Mouse (Mus musculus) liver, embryonic 14.5 days (tissue): ENCODE results near the gene Olfr220. TPM values are rescaled to one million over a fixed set of nuclear protein-coding genes. Genes with fewer than 3 reads are reported as not detected.

Experiments used
- ATAC-seq: fragments of 200-750 bp; cut with Nextera tagmentation; 2 replicates; pipeline ENCODE4 v1.8.0; 2017; ENCODE audit warnings: moderate number of reproducible peaks, mild to moderate bottlenecking, moderate library complexity; ENCODE audit not compliant: insufficient read depth
- DNase-seq, 3 experiments: peaks; one replicate each; pipeline ENCODE4 v3.0.0-alpha.2; 2012 to 2013; ENCODE audit warnings: low read depth in 3 of 3, low spot score in 3 of 3
- H3K27ac ChIP-seq: fragments of 300-500 bp; sonication (generic); 2 replicates; pipeline ENCODE4 v1.5.1; 2014; ENCODE audit warnings: moderate library complexity, mild to moderate bottlenecking, control low read depth, inconsistent platforms
- H3K27me3 ChIP-seq: fragments of 300-500 bp; sonication (generic); 2 replicates; pipeline ENCODE4 v1.6.1; 2014; ENCODE audit warnings: mild to moderate bottlenecking, low read length, moderate library complexity; ENCODE audit not compliant: control insufficient read depth, insufficient read depth
- H3K36me3 ChIP-seq: fragments of 300-500 bp; sonication (generic); replicated peaks from 2 replicates; pipeline ENCODE4 v1.6.1; 2014; ENCODE audit warnings: low read depth; ENCODE audit not compliant: control insufficient read depth, insufficient read depth
- H3K4me1 ChIP-seq, 2 experiments: fragments of 200-500 bp in 1 of 2; fragments of 300-500 bp in 1 of 2; sonication (generic) in 1 of 2; replicated peaks; 2 replicates each; pipeline ENCODE4 v1.6.1; 2012 to 2014; ENCODE audit warnings: antibody characterized with exemption in 1 of 2, inconsistent platforms in 1 of 2, low read length in 1 of 2; ENCODE audit not compliant: control insufficient read depth in 2 of 2, insufficient read depth in 2 of 2
- H3K4me2 ChIP-seq: fragments of 300-500 bp; sonication (generic); 2 replicates; pipeline ENCODE4 v1.6.1; 2014; ENCODE audit warnings: low read depth, mild to moderate bottlenecking, control low read depth, moderate library complexity
- H3K4me3 ChIP-seq, 2 experiments: fragments of 200-500 bp in 1 of 2; fragments of 300-500 bp in 1 of 2; sonication (generic) in 1 of 2; 2 replicates each; pipeline ENCODE4 v1.5.1; 2012 to 2014; ENCODE audit warnings: low read depth in 2 of 2, low read length in 2 of 2, mild to moderate bottlenecking in 2 of 2, control low read depth in 1 of 2, inconsistent platforms in 1 of 2, moderate library complexity in 1 of 2; ENCODE audit not compliant: insufficient read depth in 1 of 2
- H3K9ac ChIP-seq: fragments of 300-500 bp; sonication (generic); replicated peaks from 2 replicates; pipeline ENCODE4 v1.6.1; 2014; ENCODE audit warnings: mild to moderate bottlenecking, control low read depth, moderate library complexity
- H3K9me3 ChIP-seq: fragments of 300-500 bp; sonication (generic); 2 replicates; pipeline ENCODE4 v1.6.1; 2016; ENCODE audit warnings: low read length, mixed read lengths; ENCODE audit not compliant: control insufficient read depth
- CTCF ChIP-seq: IDR thresholded peaks from 2 replicates; pipeline ENCODE4 v1.5.1; 2016; ENCODE audit warnings: antibody characterized with exemption, low read depth, control low read depth
- EP300 ChIP-seq: IDR thresholded peaks from 2 replicates; pipeline ENCODE4 v1.6.1; 2016; ENCODE audit warnings: antibody characterized with exemption, low read depth
- WGBS: fragments of 180-500 bp; shearing (Covaris S2); extraction: QIAGEN DNeasy Blood & Tissue Kit; methylation state at CpG from one replicate; pipeline ENCODE4 v1.1.7; 2014; ENCODE audit not compliant: insufficient replicate concordance; 5-methylcytosine and 5-hydroxymethylcytosine counted together
- polyA plus RNA-seq, 2 experiments: library from polyadenylated mRNA; depleted of rRNA in 1 of 2; stranded (reverse) in 1 of 2; unstranded in 1 of 2; fragments of >200 nt; fragmentation: Nextera tagmentation in 1 of 2; extraction: Ambion mirVana in 1 of 2; gene quantifications; 2 replicates each; pipeline versions ENCODE4 v1.2.1 to v1.2.3; 2012 to 2014

Olfr220 gene
- polyA plus RNA-seq, 2 experiments: not detected

- Histone ChIP-seq H3K27me3 (no peaks in the 10 kb centered on the region), H3K36me3 (no peaks in the 10 kb centered on the region), H3K9ac (no peak overlapping the region), H3K9me3 (no peaks in the 10 kb centered on the region), H3K27ac (no peak overlapping the region), H3K4me1 (peaks cover 14 to 15% of the 10 kb centered on the region in 2 experiments), H3K4me3 (no peak overlapping the region), H3K4me2 (no peak overlapping the region)
- TF ChIP-seq CTCF (no peak), EP300 (peak; percentile 86)
- peak in 2 of 3 experiments; percentile 25 to 26 for DNase-seq
- peak; percentile 50 for ATAC-seq
- 27% methylated on average over 2 of the region's 2 CpGs for WGBS
These were observed 13.5 kb upstream of the Olfr220 start for GRCm38 (mm10) chr1:174428407-174428806.

- no peaks in the 10 kb centered on the region for H3K9me3 ChIP-seq
- ATAC-seq (no peak), DNase-seq (no peak)
- TF ChIP-seq CTCF (no peak), EP300 (no peak)
- WGBS: 17% methylated on average over 1 of the region's 1 CpGs
- no peaks in the 10 kb centered on the region for H3K4me1 ChIP-seq
- no peak overlapping the region for H3K4me2 ChIP-seq
- H3K27ac ChIP-seq: no peak overlapping the region
- H3K36me3 ChIP-seq: no peaks in the 10 kb centered on the region
- no peak overlapping the region for H3K4me3 ChIP-seq
- no peak overlapping the region for H3K9ac ChIP-seq
- H3K27me3 ChIP-seq: no peaks in the 10 kb centered on the region
These were observed 7.8 kb upstream of the Olfr220 start for GRCm38 (mm10) chr1:174434121-174434520.

- H3K4me3 ChIP-seq: no peak overlapping the region
- no peak overlapping the region for H3K27ac ChIP-seq
- no peaks in the 10 kb centered on the region for H3K27me3 ChIP-seq
- ATAC-seq: no peak
- no peaks in the 10 kb centered on the region for H3K36me3 ChIP-seq
- no peak overlapping the region for H3K9ac ChIP-seq
- H3K4me1 ChIP-seq: no peaks in the 10 kb centered on the region
- no peak for TF ChIP-seq EP300
- no peak for TF ChIP-seq CTCF
- DNase-seq: no peak
- no peaks in the 10 kb centered on the region for H3K9me3 ChIP-seq
- 62% methylated on average over 2 of the region's 2 CpGs for WGBS
- H3K4me2 ChIP-seq: no peak overlapping the region
These were observed 13.2 kb downstream of the Olfr220 start for GRCm38 (mm10) chr1:174455100-174455499.

GRCm38 (mm10) chr1:174465385-174465784 is 23.5 kb downstream of the Olfr220 start:
- peak; percentile 55; the same call in 1 of the 2 replicates for ATAC-seq
- WGBS: 31% methylated on average over 3 of the region's 3 CpGs
- H3K27ac ChIP-seq: no peak overlapping the region

GRCm38 (mm10) chr1:174466240-174466639 is 24.4 kb downstream of the Olfr220 start:
- 22% methylated on average over 2 of the region's 2 CpGs for WGBS
- peak in 2 of 3 experiments; percentile 3 to 16 for DNase-seq

More at GRCm38 (mm10) chr1:174465385-174465784, 23.5 kb downstream of the Olfr220 start:
- Histone ChIP-seq H3K27me3 (no peaks in the 10 kb centered on the region), H3K9me3 (no peaks in the 10 kb centered on the region), H3K4me1 (no peaks in the 10 kb centered on the region), H3K4me3 (no peak overlapping the region), H3K36me3 (no peaks in the 10 kb centered on the region), H3K9ac (no peak overlapping the region), H3K4me2 (no peak overlapping the region)
- DNase-seq: no peak
- TF ChIP-seq CTCF: no peak
- no peak for TF ChIP-seq EP300

More at GRCm38 (mm10) chr1:174466240-174466639, 24.4 kb downstream of the Olfr220 start:
- no peaks in the 10 kb centered on the region for H3K4me1 ChIP-seq
- H3K4me2 ChIP-seq: no peak overlapping the region
- no peaks in the 10 kb centered on the region for H3K36me3 ChIP-seq
- no peaks in the 10 kb centered on the region for H3K27me3 ChIP-seq
- no peak overlapping the region for H3K27ac ChIP-seq
- no peaks in the 10 kb centered on the region for H3K9me3 ChIP-seq
- no peak overlapping the region for H3K4me3 ChIP-seq
- no peak for TF ChIP-seq EP300
- peak; percentile 29; the same call in 1 of the 2 replicates for TF ChIP-seq CTCF
- ATAC-seq: no peak
- no peak overlapping the region for H3K9ac ChIP-seq
